Mouse (Mus musculus) embryonic facial prominence, embryonic 12.5 days (tissue): ENCODE data around the gene Slc25a18. TPM values are rescaled to one million over a fixed set of nuclear protein-coding genes. Genes with fewer than 3 reads are reported as not detected.
"Not testable (repeated sequence)": the region's sequence is repeated elsewhere in the genome, so short reads cannot be mapped to it uniquely, and the experiment has no call there.

Experiments
- ATAC-seq: fragments of 200-750 bp; cut with Nextera tagmentation; 2 replicates; pipeline ENCODE4 v1.8.0; 2017; ENCODE audit not compliant: insufficient number of reproducible peaks, insufficient read depth, low FRiP score, low TSS enrichment
- H3K27ac ChIP-seq: fragments of 300-500 bp; sonication (generic); 2 replicates; pipeline ENCODE4 v1.5.1; 2016; ENCODE audit warnings: mild to moderate bottlenecking
- H3K27me3 ChIP-seq: fragments of 300-500 bp; sonication (generic); 2 replicates; pipeline ENCODE4 v1.6.1; 2016; ENCODE audit warnings: mild to moderate bottlenecking, moderate library complexity
- H3K36me3 ChIP-seq: fragments of 300-500 bp; sonication (generic); 2 replicates; pipeline ENCODE4 v1.6.1; 2016; ENCODE audit warnings: mild to moderate bottlenecking
- H3K4me1 ChIP-seq: fragments of 300-500 bp; sonication (generic); 2 replicates; pipeline ENCODE4 v1.6.1; 2016
- H3K4me2 ChIP-seq: fragments of 300-500 bp; sonication (generic); replicated peaks from 2 replicates; pipeline ENCODE4 v1.6.1; 2016; ENCODE audit warnings: mild to moderate bottlenecking, moderate library complexity
- H3K4me3 ChIP-seq: fragments of 300-500 bp; sonication (generic); 2 replicates; pipeline ENCODE4 v1.5.1; 2016; ENCODE audit warnings: mild to moderate bottlenecking
- H3K9ac ChIP-seq: fragments of 300-500 bp; sonication (generic); 2 replicates; pipeline ENCODE4 v1.6.1; 2016; ENCODE audit warnings: mild to moderate bottlenecking, moderate library complexity
- H3K9me3 ChIP-seq: fragments of 300-500 bp; sonication (generic); 2 replicates; pipeline ENCODE4 v1.6.1; 2016; ENCODE audit warnings: mild to moderate bottlenecking, moderate library complexity
- WGBS: fragments of 180-500 bp; shearing (Covaris S2); methylation state at CpG from one replicate; pipeline ENCODE4 v1.1.7; 2016; 5-methylcytosine and 5-hydroxymethylcytosine counted together
- polyA plus RNA-seq: library from polyadenylated mRNA; unstranded; fragments of >200 nt; fragmentation: Nextera tagmentation; extraction: Ambion mirVana; gene quantifications from 2 replicates; pipeline ENCODE4 v1.2.1, GENCODE M21; 2016

The Slc25a18 gene
- polyA plus RNA-seq, 1 experiment from 2014 or later, result 0.24 TPM

DNA sequence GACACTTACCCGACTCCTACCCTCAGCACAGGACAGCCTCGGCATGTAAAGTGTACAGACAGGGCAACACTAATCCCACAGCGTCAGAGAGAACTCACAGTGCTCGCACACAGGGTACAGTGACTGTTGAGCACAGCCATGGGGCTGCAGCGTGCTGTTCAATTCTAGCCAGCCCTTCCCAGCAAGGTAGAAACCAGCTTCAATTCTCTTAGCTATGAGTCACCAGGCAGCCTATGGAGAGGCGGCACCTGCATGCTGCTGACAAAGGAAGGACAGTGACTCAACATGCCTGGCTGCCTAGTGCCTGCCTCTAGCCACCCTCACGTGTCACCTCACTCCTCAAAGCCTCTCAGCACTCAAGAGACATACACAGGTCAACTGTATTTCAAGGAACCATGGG is 24.6 kb downstream of the Slc25a18 start:
- Histone ChIP-seq H3K27me3 (no peaks in the 10 kb centered on the region), H3K4me2 (no peak overlapping the region), H3K4me1 (no peaks in the 10 kb centered on the region), H3K4me3 (no peak overlapping the region), H3K36me3 (peaks cover 88% of the 10 kb centered on the region), H3K9me3 (no peaks in the 10 kb centered on the region), H3K27ac (no peak overlapping the region), H3K9ac (no peak overlapping the region)
- WGBS, result 95% methylated on average over 7 of the region's 7 CpGs
- no peak for ATAC-seq

GRCm38 (mm10) chr6:120798905-120799304 is 25.5 kb downstream of the Slc25a18 start:
- H3K9me3 ChIP-seq, result no peaks in the 10 kb centered on the region
- no peak overlapping the region for H3K4me3 ChIP-seq
- H3K4me2 ChIP-seq, result no peak overlapping the region
- no peak for ATAC-seq
- H3K9ac ChIP-seq, result no peak overlapping the region
- WGBS, result 84% methylated on average over 4 of the region's 4 CpGs
- H3K27me3 ChIP-seq, result no peaks in the 10 kb centered on the region
- peaks cover 88% of the 10 kb centered on the region for H3K36me3 ChIP-seq
- H3K27ac ChIP-seq, result no peak overlapping the region
- no peaks in the 10 kb centered on the region for H3K4me1 ChIP-seq

DNA sequence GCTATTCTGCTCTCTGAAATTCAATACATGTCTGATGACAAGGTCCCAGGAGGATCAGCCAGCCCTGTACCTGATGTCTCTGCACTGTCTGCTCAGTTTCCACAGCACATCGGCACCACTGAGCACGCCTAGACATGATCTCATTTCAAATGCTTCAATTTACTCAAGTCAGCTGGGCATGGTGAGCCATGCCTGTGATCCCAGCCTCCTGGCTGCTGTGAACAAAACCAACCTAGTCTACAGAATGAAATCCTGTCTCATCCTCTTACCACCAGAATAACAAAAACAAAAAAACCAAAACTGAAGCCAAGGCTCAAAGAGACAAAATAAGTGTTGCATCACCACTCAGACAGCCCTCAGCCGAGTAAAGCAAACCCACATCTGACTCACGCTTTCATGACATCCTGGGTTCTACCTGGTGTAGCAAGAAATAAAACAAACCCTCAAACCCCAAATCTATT is 26.2 kb downstream of the Slc25a18 start:
- ATAC-seq, result no peak
- 87% methylated on average over 4 of the region's 4 CpGs for WGBS
- peaks cover 88% of the 10 kb centered on the region for H3K36me3 ChIP-seq
- H3K9me3 ChIP-seq, result no peaks in the 10 kb centered on the region
- no peak overlapping the region for H3K4me2 ChIP-seq
- H3K9ac ChIP-seq, result no peak overlapping the region
- H3K27ac ChIP-seq, result no peak overlapping the region
- no peaks in the 10 kb centered on the region for H3K4me1 ChIP-seq
- H3K27me3 ChIP-seq, result no peaks in the 10 kb centered on the region
- no peak overlapping the region for H3K4me3 ChIP-seq

- Histone ChIP-seq H3K27ac (no peak overlapping the region), H3K36me3 (peaks cover 84% of the 10 kb centered on the region), H3K9me3 (no peaks in the 10 kb centered on the region), H3K27me3 (no peaks in the 10 kb centered on the region), H3K4me1 (no peaks in the 10 kb centered on the region), H3K4me3 (no peak overlapping the region), H3K9ac (no peak overlapping the region), H3K4me2 (no peak overlapping the region)
- no peak for ATAC-seq
- WGBS, result 87% methylated on average over 5 of the region's 5 CpGs
Measured at GRCm38 (mm10) chr6:120806999-120807737, 33.8 kb downstream of the Slc25a18 start.

- Histone ChIP-seq H3K4me3 (no peak overlapping the region), H3K36me3 (peaks cover 79% of the 10 kb centered on the region), H3K9ac (no peak overlapping the region), H3K9me3 (no peaks in the 10 kb centered on the region), H3K27ac (no peak overlapping the region), H3K4me1 (no peaks in the 10 kb centered on the region), H3K4me2 (no peak overlapping the region), H3K27me3 (no peaks in the 10 kb centered on the region)
- ATAC-seq, result no peak
- WGBS, result 93% methylated on average over 4 of the region's 4 CpGs
Measured at GRCm38 (mm10) chr6:120807738-120808081, 34.3 kb downstream of the Slc25a18 start.

- WGBS, result 99% methylated on average over 10 of the region's 10 CpGs
- H3K27ac ChIP-seq, H3K4me1 ChIP-seq, ATAC-seq, H3K4me2 ChIP-seq, H3K9ac ChIP-seq, H3K4me3 ChIP-seq, H3K27me3 ChIP-seq, H3K9me3 ChIP-seq: not testable (repeated sequence)
- peaks cover 38% of the 10 kb centered on the region for H3K36me3 ChIP-seq
Measured at GRCm38 (mm10) chr6:120811999-120812398, 38.6 kb downstream of the Slc25a18 start.

DNA sequence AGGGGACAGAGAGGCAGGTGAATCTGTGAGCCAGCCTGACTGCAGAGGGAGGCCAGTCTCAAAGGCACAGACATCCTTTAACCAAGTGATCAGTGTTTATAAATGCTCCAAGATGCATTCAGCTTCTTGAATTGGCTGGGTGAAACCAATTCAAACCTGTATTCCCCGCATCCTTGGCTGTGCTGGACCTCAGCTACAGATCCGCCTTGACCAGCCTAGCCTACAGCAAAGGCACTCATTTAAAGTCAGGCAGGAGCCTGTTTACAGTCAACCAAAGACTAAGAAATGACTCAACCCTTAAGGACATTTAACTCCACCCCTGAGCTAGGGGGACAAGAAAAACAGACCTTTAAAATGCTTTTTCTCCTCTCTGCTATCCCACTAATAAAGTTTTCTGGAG is 45.9 kb downstream of the Slc25a18 start:
- 96% methylated on average over 2 of the region's 2 CpGs for WGBS
- H3K27ac ChIP-seq, result no peak overlapping the region

GRCm38 (mm10) chr6:120820144-120820543 is 46.8 kb downstream of the Slc25a18 start:
- Histone ChIP-seq H3K9me3 (no peaks in the 10 kb centered on the region), H3K4me3 (no peak overlapping the region), H3K4me1 (peaks cover 9% of the 10 kb centered on the region), H3K27me3 (no peaks in the 10 kb centered on the region), H3K36me3 (peaks cover 23% of the 10 kb centered on the region), H3K27ac (no peak overlapping the region), H3K4me2 (0 out of 2 replicates have a peak overlapping the region, but pooled peaks have one; percentile 7), H3K9ac (no peak overlapping the region)
- no peak for ATAC-seq
- WGBS, result 81% methylated on average over 5 of the region's 5 CpGs

More for the DNA sequence above, 45.9 kb downstream of the Slc25a18 start:
- Histone ChIP-seq H3K4me3 (no peak overlapping the region), H3K4me1 (peaks cover 9% of the 10 kb centered on the region), H3K9me3 (no peaks in the 10 kb centered on the region), H3K36me3 (peaks cover 23% of the 10 kb centered on the region), H3K27me3 (no peaks in the 10 kb centered on the region), H3K9ac (no peak overlapping the region), H3K4me2 (no peak overlapping the region)
- ATAC-seq, result no peak

DNA sequence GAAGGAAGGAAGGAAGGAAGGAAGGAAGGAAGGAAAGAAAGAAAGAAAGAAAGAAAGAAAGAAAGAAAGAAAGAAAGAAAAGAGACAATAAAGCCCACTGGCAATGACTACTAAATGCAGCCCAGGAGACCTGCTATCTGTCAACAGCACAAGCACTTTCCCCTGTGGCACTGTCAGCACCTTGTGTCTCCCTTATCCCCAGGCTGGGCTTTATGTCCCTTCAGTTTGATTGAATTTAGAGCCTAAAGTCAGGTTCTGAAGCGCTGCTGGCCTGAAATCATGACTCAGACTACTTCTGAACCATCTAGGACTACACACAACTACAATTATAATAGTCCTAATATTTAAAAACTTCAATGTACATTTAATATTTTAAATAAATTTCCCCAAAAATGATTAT is 47.6 kb downstream of the Slc25a18 start:
- Histone ChIP-seq H3K4me2 (no peak overlapping the region), H3K4me3 (no peak overlapping the region; the same call in 1 of the 2 replicates), H3K9ac (no peak overlapping the region), H3K36me3 (peaks cover 23% of the 10 kb centered on the region), H3K9me3 (no peaks in the 10 kb centered on the region), H3K4me1 (peaks cover 9% of the 10 kb centered on the region), H3K27me3 (no peaks in the 10 kb centered on the region), H3K27ac (no peak overlapping the region)
- no peak for ATAC-seq
- WGBS, result 89% methylated on average over 1 of the region's 1 CpGs

- Histone ChIP-seq H3K27ac (no peak overlapping the region), H3K36me3 (peaks cover 23% of the 10 kb centered on the region), H3K9ac (peak overlapping the region; percentile 87), H3K4me2 (peak overlapping the region; percentile 69), H3K9me3 (no peaks in the 10 kb centered on the region), H3K4me1 (peaks cover 9% of the 10 kb centered on the region), H3K27me3 (no peaks in the 10 kb centered on the region), H3K4me3 (peak overlapping the region; percentile 93)
- 56% methylated on average over 5 of the region's 5 CpGs for WGBS
- no peak for ATAC-seq
Measured at GRCm38 (mm10) chr6:120821715-120822114, 48.3 kb downstream of the Slc25a18 start.

DNA sequence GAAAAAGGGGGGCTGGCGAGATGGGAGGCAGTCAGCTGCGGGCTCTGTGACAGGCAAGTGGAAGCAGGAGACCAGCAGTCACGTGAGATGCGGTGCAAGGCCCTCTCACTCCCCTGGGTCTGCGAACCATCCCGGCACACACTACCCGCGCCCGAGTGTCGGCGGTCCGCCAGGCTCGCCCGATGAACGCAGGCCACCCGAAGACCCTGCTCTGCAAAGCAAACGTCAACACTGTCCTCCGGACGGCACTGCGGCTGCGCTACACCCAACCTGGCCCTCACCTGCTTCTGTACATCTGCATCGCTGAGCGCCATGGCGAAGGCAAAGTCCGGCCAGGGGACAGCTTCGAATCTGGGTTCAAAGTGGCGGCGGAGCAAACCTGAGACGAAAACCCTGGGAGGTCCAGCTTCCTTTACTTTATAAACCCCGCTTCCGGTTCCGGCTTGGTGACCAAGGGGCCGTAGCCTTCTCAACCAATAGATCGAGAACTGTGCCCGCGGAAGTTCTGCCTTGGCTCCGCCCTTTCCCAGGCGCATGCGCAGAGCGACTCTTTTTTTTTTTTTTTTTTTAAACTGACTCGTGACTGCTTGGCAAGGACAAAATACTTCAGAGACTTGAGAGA is 49.0 kb downstream of the Slc25a18 start, which contains the start of gene Atp6v1e1:
TSS of gene Atp6v1e1 (minus strand) at position 487 of the 622 bp plus-strand sequence.
- Histone ChIP-seq H3K9me3 (no peaks in the 10 kb centered on the region), H3K4me1 (peaks cover 9% of the 10 kb centered on the region), H3K4me2 (peak within 1 kb of the TSS; percentile 69), H3K9ac (peak within 1 kb of the TSS; percentile 87), H3K4me3 (peak within 1 kb of the TSS; percentile 93), H3K27ac (peak within 1 kb of the TSS; percentile 89), H3K36me3 (peaks cover 20% of the 10 kb centered on the region), H3K27me3 (no peaks in the 10 kb centered on the region)
- under 1% methylated on average over 39 of the region's 41 CpGs for WGBS
- ATAC-seq, result peak; percentile 91
